Mouse (Mus musculus) heart, postnatal 25 days (tissue): ENCODE data around the gene Rbm17. TPM values are rescaled to one million over a fixed set of nuclear protein-coding genes. Genes with fewer than 3 reads are reported as not detected.
"Not testable (repeated sequence)": the region's sequence is repeated elsewhere in the genome, so short reads cannot be mapped to it uniquely, and the experiment has no call there.

Experiments used
- DNase-seq: peaks from one replicate; pipeline ENCODE4 v3.0.0; 2022; ENCODE audit warnings: low spot score
- intact Hi-C: fragments of 180-260 bp; cut with DNase I; formaldehyde crosslinking; loops from one replicate; pipeline ENCODE4 v1.15.1; 2025
- total RNA-seq, 2 experiments: library from RNA; stranded (reverse); gene quantifications; 2 replicates each; pipeline ENCODE4 v1.2.3; 2021

Gene Rbm17
- total RNA-seq, 2 experiments from 2014 or later = 57.1 to 61.4 TPM

DNA sequence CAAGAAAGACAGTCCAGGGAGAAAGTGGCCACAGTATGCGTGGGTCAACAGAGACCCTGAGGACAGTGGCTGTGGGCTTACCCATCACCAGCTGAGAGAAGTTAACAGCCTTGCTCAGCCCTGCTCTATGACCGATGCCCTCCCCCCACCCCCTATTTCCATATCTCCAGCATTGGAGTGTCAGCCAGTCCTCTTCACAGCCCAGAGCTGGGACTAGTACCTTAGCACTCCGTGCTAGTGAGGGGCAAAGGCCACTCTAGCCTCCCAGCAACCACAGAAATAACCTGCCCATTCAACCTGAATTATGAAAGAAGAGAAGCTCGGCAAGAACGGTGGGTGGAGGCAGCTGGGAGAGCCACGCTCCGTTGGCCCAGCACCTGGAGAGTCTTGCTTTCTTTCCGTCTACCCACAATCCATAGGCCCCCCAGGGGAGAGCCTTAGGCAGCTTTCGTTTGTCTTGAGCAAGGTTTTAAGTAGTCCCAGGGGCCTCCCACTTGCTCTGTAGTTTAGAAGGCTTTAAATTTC, 51.6 kb downstream of the Rbm17 start:
- intact Hi-C loops = loop anchor here (5.0 kb wide), 1 partner anchor 50 kb away; the partner anchor contains the start of gene Rbm17
- DNase-seq = no peak

DNA sequence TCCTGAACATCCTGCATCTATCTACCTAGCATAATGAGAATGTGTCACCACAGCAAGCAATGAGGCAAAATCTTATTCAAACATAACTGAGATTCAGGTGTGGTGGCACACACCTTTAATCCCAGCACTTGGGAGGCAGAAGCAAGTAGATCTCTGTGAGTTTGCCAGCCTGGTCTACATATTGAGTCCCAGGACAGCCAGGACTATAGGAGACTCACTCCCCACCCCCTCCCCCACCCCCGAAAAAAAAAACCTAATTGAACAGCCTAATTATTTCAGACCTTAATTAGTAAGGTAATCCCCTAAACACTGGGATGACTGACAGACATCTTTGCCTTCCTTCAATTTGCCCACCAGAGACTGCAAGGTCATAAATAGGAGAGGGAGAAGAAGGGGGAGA, 52.2 kb downstream of the Rbm17 start:
- intact Hi-C loops = loop anchor here (5.0 kb wide), 1 partner anchor 51 kb away; the partner anchor contains the start of gene Rbm17
- no peak for DNase-seq

DNA sequence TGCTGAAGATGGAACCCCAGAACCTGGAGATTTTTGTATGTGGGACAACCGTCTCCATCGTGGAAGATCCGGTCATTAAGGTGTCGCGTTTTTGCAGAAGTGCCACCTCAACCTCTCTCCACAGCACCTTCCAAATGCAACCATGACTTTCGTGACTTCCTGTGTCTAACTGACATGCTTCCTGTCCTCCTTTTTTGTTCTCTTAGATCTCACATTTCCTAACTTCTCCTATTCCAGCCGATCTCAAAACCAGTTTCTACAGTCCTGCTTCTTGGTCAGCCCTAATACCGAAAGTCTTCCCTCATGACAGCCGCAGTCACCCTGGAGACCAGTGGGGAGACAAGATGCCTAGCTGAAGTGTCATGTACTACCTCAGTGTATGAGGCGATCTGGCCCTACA, 55.4 kb downstream of the Rbm17 start:
- intact Hi-C loops = no loop called here
- no peak for DNase-seq

DNA sequence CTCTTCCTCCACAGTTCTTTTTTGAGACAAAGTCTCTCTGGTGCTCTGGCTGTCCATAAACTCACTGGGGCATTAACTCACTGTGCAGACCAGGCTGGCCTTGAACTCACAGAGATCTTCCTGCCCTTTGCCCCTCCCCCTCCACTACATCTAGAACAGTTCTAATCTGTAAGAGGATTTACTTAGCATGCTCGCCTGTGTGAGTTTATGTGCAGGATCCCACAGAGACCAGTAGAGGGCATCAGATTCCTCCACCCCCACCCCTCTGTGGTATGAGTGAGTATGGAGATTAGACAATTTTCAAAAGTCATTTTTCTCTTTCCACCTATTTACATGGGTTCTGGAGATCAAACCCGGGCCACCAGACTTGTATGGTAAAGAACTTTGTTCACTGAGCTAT, 56.3 kb downstream of the Rbm17 start:
- intact Hi-C loops = no loop called here
- no peak for DNase-seq

DNA sequence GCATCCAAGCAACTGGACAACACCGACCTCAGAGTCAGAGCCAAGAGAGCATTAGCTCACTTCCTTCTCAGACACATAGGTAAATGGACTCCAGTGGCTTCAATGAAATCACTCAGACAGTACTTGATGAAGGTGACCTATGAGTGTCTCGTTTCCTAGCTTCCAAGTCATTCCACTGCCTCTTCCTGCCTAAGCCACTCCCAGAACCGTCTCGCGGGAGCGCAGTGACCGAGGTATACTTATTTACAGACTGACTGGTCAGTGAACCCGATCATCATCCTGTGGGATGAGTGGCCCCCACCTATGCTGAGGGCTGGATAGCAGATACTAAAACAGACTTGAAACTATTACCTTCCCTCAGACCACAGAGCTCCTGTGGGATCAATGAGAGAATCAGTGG, 57.9 kb downstream of the Rbm17 start:
- DNase-seq = no peak
- intact Hi-C loops = no loop called here

DNA sequence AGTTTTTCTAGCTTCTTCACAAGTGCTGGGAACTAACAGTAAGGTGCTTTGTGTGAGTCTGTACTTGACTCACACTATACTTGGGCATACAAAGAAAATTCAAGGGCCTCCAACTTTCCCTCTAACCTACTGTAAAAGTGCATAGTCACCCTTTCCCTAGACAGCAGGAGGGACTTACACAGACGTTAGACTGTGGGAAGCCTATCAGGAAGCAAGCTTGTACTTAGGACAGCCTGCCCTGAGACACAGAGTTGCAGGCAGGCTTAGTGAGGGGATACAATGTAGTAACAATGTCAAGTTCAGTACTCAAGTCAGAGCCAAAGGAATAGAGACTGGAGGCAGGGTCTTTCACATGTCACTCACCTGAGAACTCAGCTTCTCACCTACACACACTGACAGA, 58.6 kb downstream of the Rbm17 start:
- intact Hi-C loops = no loop called here
- no peak for DNase-seq

DNA sequence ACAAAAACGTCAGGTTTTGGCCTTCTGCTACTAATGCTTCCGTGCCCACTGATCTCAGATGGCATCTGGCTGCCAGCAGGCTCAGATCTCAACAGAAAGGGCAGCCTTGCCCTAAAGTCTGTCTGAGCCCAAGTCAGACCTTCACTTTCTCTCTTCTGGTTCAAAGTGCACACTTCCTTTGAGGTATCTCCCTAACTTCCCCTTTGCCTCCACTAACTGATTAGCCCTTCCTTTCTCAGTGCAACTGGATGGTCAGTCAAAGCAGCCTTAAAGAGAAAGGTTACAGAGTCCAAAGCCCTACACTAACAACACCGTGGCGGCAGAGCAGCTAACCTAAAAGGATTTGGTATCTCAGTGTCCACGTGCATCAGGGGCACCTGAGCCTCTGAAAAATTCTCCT, 59.6 kb downstream of the Rbm17 start:
- intact Hi-C loops = loop anchor here (5.0 kb wide), 1 partner anchor 117 kb away; no protein-coding TSS in a partner anchor
- DNase-seq = no peak

DNA sequence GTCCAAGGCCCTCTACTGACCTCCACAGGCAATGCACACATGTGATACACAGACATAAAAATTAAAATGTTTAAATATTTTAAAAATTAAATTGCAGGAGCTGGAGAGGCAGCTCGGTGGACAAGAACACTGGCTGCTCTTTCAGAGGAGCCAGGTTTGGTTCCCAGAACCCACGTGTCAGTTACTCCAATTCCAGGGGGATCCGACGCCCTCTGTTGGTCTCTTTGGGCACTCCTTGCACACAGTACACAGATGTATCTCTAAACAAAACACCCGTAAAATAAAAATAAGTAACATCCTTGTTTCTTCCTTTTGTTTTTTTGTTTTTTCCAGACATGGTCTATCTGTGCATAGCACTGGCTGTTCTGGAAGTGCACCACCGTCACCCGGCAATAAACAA, 60.8 kb downstream of the Rbm17 start:
- intact Hi-C loops = loop anchor here (2.0 to 5.0 kb wide), 2 partner anchors 40 to 116 kb away; no protein-coding TSS in a partner anchor
- DNase-seq = no peak

DNA sequence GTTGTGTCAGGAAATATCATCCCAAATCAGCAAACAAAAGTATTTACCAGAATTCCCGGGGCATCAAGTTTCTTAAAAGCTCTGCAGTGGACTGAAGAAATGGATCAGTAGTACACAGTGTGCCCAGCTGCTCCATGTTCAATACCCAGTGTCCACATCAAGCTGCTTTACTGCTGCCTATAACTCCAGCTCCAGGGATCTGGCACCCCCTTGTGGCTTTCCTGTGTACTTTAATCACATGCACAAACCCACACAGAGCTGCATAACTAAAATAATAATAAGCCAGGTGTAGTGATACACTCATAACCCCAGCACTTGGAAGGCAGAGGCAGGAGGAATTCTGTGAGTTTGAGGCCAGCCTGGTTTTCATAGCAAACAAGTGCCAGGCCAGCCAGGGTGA, 61.3 kb downstream of the Rbm17 start:
- intact Hi-C loops = loop anchor here (1.0 to 5.0 kb wide), 3 partner anchors 40 to 211 kb away; no protein-coding TSS in a partner anchor
- peak; percentile 38 for DNase-seq

DNA sequence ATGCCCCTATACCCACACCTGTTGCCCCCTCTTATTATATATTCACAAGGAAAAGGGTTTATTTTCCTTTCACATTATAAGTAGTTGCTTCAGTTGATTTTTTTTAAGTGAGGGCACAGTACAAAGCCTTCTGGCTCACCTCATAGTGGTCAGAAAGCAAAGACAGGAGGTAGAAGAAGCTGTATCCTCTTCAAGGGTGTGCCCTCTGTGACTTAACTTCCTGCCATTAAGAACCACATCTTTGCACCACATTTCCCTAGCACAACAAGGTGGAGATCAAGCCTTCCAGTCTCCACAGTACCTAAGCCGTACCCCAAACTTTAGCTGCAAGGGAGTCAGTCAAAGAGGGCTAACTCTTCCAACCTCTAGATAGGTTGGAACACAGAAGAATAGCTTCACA, 61.8 kb downstream of the Rbm17 start:
- intact Hi-C loops = loop anchor here (1.0 to 5.0 kb wide), 3 partner anchors 39 to 211 kb away; no protein-coding TSS in a partner anchor
- no peak for DNase-seq

DNA sequence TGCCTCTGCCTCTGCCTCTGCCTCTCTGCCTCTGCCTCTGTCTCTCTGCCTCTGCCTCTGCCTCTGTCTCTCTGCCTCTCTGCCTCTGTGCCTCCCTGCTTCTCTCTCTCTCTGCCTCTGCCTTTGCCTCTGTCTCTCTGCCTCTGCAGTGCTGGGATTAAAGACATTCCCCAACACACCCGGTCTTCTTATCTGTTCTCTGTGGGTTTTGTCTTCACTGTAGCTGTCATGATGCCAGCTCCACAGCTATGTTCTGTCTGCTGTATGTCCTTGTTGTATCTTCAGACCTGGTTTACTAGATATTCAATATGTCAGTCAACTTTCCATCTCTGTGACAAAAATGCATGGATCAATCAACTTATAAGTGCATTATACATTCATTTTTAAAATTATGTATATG, 62.4 kb downstream of the Rbm17 start:
- intact Hi-C loops = loop anchor here (5.0 kb wide), 1 partner anchor 114 kb away; no protein-coding TSS in a partner anchor
- DNase-seq = not testable (repeated sequence)

DNA sequence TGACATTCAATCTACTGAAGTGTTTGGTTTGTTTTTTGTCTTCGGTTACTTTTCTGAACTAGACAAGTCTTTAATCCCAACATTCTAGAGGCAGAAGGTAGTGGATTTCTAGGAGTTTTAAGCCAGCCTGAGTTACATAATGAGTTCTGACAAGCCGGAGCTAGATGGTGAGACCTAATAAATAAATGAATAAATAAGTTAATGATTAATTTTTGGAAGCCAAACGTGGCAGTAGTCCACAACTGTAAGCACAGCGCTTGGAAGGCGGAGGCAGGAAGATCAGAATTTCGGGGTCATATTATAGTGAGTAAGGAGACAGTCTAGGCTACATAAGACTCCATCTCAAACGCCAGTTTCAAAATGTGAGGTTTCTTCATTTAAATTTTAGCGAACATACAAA, 68.0 kb downstream of the Rbm17 start:
- intact Hi-C loops = no loop called here
- no peak for DNase-seq

Other genes starting within 250 kb of the Rbm17 start
- gene Pfkfb3, start 50.1 kb downstream of the Rbm17 start, total RNA-seq = 10 to 100 TPM in 1 of 2 experiments, 1 to 10 TPM in 1; 7.8 to 10.4 TPM
- not detected for gene Gm17490, start 22.1 kb upstream of the Rbm17 start, total RNA-seq
- 1 to 10 TPM in 1 of 2 experiments, under 1 TPM in 1; 0.64 to 1.0 TPM for gene Il2ra, start 38.7 kb upstream of the Rbm17 start, total RNA-seq
- gene Il15ra, start 101.1 kb upstream of the Rbm17 start, total RNA-seq = 10 to 100 TPM; 28.6 to 37.3 TPM
- gene Fbh1, start 173.4 kb upstream of the Rbm17 start, total RNA-seq = 10 to 100 TPM; 72.5 to 73.6 TPM
- 10 to 100 TPM; 18.8 to 21.5 TPM for gene Ankrd16, start 173.7 kb upstream of the Rbm17 start, total RNA-seq